Mouse (Mus musculus) kidney, embryonic 16.5 days (tissue): ENCODE measurements at regions not wholly inside any gene's neighbourhood (a gene's known extent, or its start where the extent isn't known, plus 50 kb on each side); places are given as distances from the start of the nearest gene placed in this dataset.

Experiments
- ATAC-seq: fragments of 200-750 bp; cut with Nextera tagmentation; 2 replicates; pipeline ENCODE4 v1.8.0; 2017; ENCODE audit warnings: moderate TSS enrichment; ENCODE audit not compliant: low FRiP score, low TSS enrichment
- H3K27ac ChIP-seq: fragments of 300-500 bp; sonication (generic); 2 replicates; pipeline ENCODE4 v1.5.1; 2014; ENCODE audit warnings: low read length
- H3K27me3 ChIP-seq: fragments of 300-500 bp; sonication (generic); 2 replicates; pipeline ENCODE4 v1.6.1; 2014; ENCODE audit warnings: low read length, control low read depth, mixed read lengths; ENCODE audit not compliant: insufficient read depth
- H3K36me3 ChIP-seq: fragments of 300-500 bp; sonication (generic); 2 replicates; pipeline ENCODE4 v1.6.1; 2014; ENCODE audit warnings: low read length, control low read depth, mixed read lengths; ENCODE audit not compliant: insufficient read depth
- H3K4me1 ChIP-seq: fragments of 300-500 bp; sonication (generic); 2 replicates; pipeline ENCODE4 v1.6.1; 2014; ENCODE audit warnings: low read length, control low read depth, mixed read lengths; ENCODE audit not compliant: insufficient read depth
- H3K4me2 ChIP-seq: fragments of 300-500 bp; sonication (generic); replicated peaks from 2 replicates; pipeline ENCODE4 v1.6.1; 2014; ENCODE audit warnings: low read depth, low read length
- H3K4me3 ChIP-seq: fragments of 300-500 bp; sonication (generic); 2 replicates; pipeline ENCODE4 v1.5.1; 2014; ENCODE audit warnings: mild to moderate bottlenecking, low read length
- H3K9ac ChIP-seq: fragments of 300-500 bp; sonication (generic); replicated peaks from 2 replicates; pipeline ENCODE4 v1.6.1; 2014; ENCODE audit warnings: low read length
- H3K9me3 ChIP-seq: fragments of 300-500 bp; sonication (generic); 2 replicates; pipeline ENCODE4 v1.6.1; 2016; ENCODE audit warnings: low read length, control low read depth
- WGBS: fragments of 180-500 bp; shearing (Covaris S2); extraction: QIAGEN DNeasy Blood & Tissue Kit; methylation state at CpG from one replicate; pipeline ENCODE4 v1.1.7; 2014; 5-methylcytosine and 5-hydroxymethylcytosine counted together

GRCm38 (mm10) chr10:72188326-72188725 is 466.3 kb upstream of the Zwint start:
- Histone ChIP-seq H3K27ac (no peak overlapping the region), H3K4me3 (no peak overlapping the region), H3K4me1 (no peaks in the 10 kb centered on the region), H3K9ac (no peak overlapping the region), H3K27me3 (no peaks in the 10 kb centered on the region), H3K4me2 (no peak overlapping the region), H3K9me3 (no peaks in the 10 kb centered on the region), H3K36me3 (no peaks in the 10 kb centered on the region)
- ATAC-seq = no peak
- whole genome bisulfite sequencing = 48% methylated on average over 1 of the region's 1 CpGs

DNA sequence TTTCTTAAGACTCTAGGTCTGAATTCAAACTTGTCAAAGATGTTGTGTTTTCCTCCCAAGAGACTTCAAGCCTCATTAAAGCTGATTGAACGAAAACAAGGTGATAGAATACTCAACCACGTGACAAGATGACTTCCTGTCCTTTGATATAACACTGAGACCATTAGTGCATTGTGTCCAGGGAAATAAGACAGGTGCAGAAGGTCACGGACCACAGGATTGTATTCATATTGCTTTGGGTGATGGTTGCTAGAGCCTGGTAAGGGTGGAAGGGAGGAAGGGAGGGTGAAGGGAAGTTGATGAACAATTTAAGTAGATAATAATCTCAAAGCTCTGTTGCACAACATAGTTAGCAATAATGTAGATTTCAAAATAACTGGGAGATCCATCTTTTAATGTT is 436.8 kb upstream of the Zwint start:
- no peaks in the 10 kb centered on the region for H3K4me1 ChIP-seq
- no peaks in the 10 kb centered on the region for H3K36me3 ChIP-seq
- ATAC-seq = 0 out of 2 replicates have a peak, but pooled peaks have one; percentile 49
- H3K4me2 ChIP-seq = no peak overlapping the region
- no peaks in the 10 kb centered on the region for H3K27me3 ChIP-seq
- WGBS = 9% methylated on average over 3 of the region's 3 CpGs
- no peaks in the 10 kb centered on the region for H3K9me3 ChIP-seq
- no peak overlapping the region for H3K4me3 ChIP-seq
- H3K27ac ChIP-seq = no peak overlapping the region
- no peak overlapping the region for H3K9ac ChIP-seq

DNA sequence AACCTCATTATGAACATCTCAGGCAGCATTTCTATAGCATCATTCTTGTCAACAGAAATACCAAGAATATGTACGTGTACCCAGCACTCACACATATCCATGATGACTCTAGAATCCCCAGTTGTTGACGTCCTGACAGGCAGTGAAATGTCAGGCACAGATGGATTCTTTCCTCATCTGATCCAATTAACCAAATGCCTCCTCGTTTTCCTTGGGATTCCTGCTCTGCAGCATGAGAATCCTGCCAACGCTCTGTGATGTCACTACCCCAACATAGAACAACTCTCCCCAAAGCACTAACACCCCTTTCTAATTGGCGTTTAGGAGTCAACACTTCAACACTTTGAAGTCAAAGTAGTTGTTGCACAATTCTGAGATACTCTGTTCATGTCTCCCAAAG is 433.5 kb upstream of the Zwint start:
- Histone ChIP-seq H3K9me3 (no peaks in the 10 kb centered on the region), H3K4me1 (no peaks in the 10 kb centered on the region), H3K4me3 (no peak overlapping the region), H3K4me2 (no peak overlapping the region), H3K27me3 (no peaks in the 10 kb centered on the region), H3K9ac (no peak overlapping the region), H3K36me3 (no peaks in the 10 kb centered on the region), H3K27ac (no peak overlapping the region)
- WGBS = 53% methylated on average over 5 of the region's 5 CpGs
- no peak for ATAC-seq

GRCm38 (mm10) chr10:72222505-72222904 is 432.1 kb upstream of the Zwint start:
- no peaks in the 10 kb centered on the region for H3K36me3 ChIP-seq
- no peak for ATAC-seq
- H3K4me2 ChIP-seq = no peak overlapping the region
- no peak overlapping the region for H3K27ac ChIP-seq
- 92% methylated on average over 2 of the region's 2 CpGs for WGBS
- H3K4me1 ChIP-seq = no peaks in the 10 kb centered on the region
- no peaks in the 10 kb centered on the region for H3K9me3 ChIP-seq
- H3K27me3 ChIP-seq = no peaks in the 10 kb centered on the region
- H3K9ac ChIP-seq = no peak overlapping the region
- no peak overlapping the region for H3K4me3 ChIP-seq

GRCm38 (mm10) chr10:72225084-72225483 is 429.6 kb upstream of the Zwint start:
- 64% methylated on average over 3 of the region's 3 CpGs for WGBS
- no peak overlapping the region for H3K4me2 ChIP-seq
- no peak overlapping the region for H3K9ac ChIP-seq
- H3K4me3 ChIP-seq = no peak overlapping the region
- ATAC-seq = no peak
- H3K36me3 ChIP-seq = no peaks in the 10 kb centered on the region
- H3K27me3 ChIP-seq = no peaks in the 10 kb centered on the region
- H3K9me3 ChIP-seq = no peaks in the 10 kb centered on the region
- no peak overlapping the region for H3K27ac ChIP-seq
- no peaks in the 10 kb centered on the region for H3K4me1 ChIP-seq

GRCm38 (mm10) chr10:72244106-72244505 is 410.5 kb upstream of the Zwint start:
- Histone ChIP-seq H3K36me3 (no peaks in the 10 kb centered on the region), H3K27ac (no peak overlapping the region), H3K27me3 (no peaks in the 10 kb centered on the region), H3K9me3 (no peaks in the 10 kb centered on the region), H3K4me1 (no peaks in the 10 kb centered on the region), H3K4me3 (no peak overlapping the region), H3K9ac (no peak overlapping the region), H3K4me2 (no peak overlapping the region)
- 43% methylated on average over 1 of the region's 1 CpGs for WGBS
- no peak for ATAC-seq
